Mouse (Mus musculus) spleen, adult 2 months (tissue): ENCODE measurements around the gene Fam171a1. TPM values are rescaled to one million over a fixed set of nuclear protein-coding genes. Genes with fewer than 3 reads are reported as not detected.

Source experiments
- DNase-seq, 2 experiments: peaks; one replicate each; pipeline versions ENCODE4 v3.0.0 to v3.0.0-alpha.2; 2012 to 2021; ENCODE audit warnings: low spot score in 2 of 2, low read depth in 1 of 2
- H3K27ac ChIP-seq: fragments of 200-500 bp; 2 replicates; pipeline ENCODE4 v1.5.1; 2012; ENCODE audit warnings: low read length, inconsistent platforms; ENCODE audit not compliant: insufficient read depth
- H3K27me3 ChIP-seq: fragments of 200-500 bp; 2 replicates; pipeline ENCODE4 v1.6.1; 2012; ENCODE audit warnings: mild to moderate bottlenecking, moderate library complexity, low read length, inconsistent platforms; ENCODE audit not compliant: control insufficient read depth, insufficient read depth
- H3K36me3 ChIP-seq: fragments of 200-500 bp; 2 replicates; pipeline ENCODE4 v1.6.1; 2012; ENCODE audit warnings: mild to moderate bottlenecking, low read length, inconsistent platforms; ENCODE audit not compliant: control insufficient read depth, insufficient read depth
- H3K4me1 ChIP-seq: fragments of 200-500 bp; 2 replicates; pipeline ENCODE4 v1.6.1; 2011; ENCODE audit warnings: inconsistent platforms; ENCODE audit not compliant: control insufficient read depth, insufficient read depth, insufficient read length
- H3K4me3 ChIP-seq: fragments of 200-500 bp; 2 replicates; pipeline ENCODE4 v1.5.1; 2011; ENCODE audit warnings: mild to moderate bottlenecking, inconsistent platforms; ENCODE audit not compliant: insufficient read depth, insufficient read length; ENCODE audit errors: extremely low read depth
- CTCF ChIP-seq: fragments of 200-500 bp; IDR thresholded peaks from 2 replicates; pipeline ENCODE4 v1.5.1; 2011; ENCODE audit warnings: mild to moderate bottlenecking, inconsistent platforms; ENCODE audit not compliant: insufficient read depth, insufficient read length, insufficient replicate concordance; ENCODE audit errors: extremely low read depth
- POLR2A ChIP-seq: fragments of 200-500 bp; IDR thresholded peaks from 2 replicates; pipeline ENCODE4 v1.6.1; 2011; ENCODE audit warnings: low read depth, low read length, inconsistent platforms
- WGBS: fragments of 180-500 bp; shearing (Covaris S2); methylation state at CpG from one replicate; pipeline ENCODE4 v1.1.7; 2018; 5-methylcytosine and 5-hydroxymethylcytosine counted together
- polyA plus RNA-seq: library from polyadenylated mRNA; depleted of rRNA; stranded (reverse); fragments of >200 nt; gene quantifications from 2 replicates; pipeline ENCODE4 v1.2.3, GENCODE M21; 2012

Fam171a1 gene
- polyA plus RNA-seq, 1 experiment: 4.5 TPM

DNA sequence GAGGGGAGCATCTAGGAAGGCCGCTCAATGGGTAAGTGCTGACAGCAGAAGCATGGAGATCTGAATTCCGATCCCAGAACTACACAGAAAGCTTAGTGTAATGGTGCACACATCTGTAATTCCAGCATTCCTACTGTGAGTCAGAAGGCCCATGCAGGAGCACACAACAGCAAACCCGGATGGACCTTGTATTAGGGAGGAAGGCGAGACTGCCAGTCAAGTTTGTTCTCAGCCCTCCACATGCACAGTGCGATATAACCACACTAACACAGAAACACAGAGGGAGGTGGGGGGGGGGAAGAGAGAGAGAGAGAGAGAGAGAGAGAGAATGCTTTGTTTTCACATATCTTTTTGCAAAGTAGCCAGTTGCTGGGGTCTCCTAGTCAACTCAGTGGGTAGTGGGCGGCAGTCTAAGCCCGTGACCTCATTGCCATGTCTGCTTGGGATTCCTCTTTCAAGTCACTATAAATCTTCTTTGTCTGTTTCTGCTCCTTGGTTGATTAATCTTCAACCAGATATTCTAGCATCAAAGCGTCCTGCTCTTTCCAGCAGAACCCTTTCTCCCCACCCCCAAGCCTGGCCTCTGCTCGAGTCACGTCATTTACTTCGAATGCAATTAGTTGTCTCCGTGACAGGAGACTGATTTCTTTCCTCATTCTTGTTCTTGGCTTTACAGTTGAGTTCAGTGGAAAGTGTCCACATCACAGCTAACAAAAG lies 20.7 kb downstream of the Fam171a1 start:
- Histone ChIP-seq H3K36me3 (no peaks in the 10 kb centered on the region), H3K4me1 (no peaks in the 10 kb centered on the region), H3K4me3 (no peak overlapping the region), H3K27me3 (no peaks in the 10 kb centered on the region), H3K27ac (no peak overlapping the region)
- 91% methylated on average over 12 of the region's 12 CpGs for WGBS
- TF ChIP-seq POLR2A: no peak
- no peak for TF ChIP-seq CTCF
- DNase-seq: no peak

DNA sequence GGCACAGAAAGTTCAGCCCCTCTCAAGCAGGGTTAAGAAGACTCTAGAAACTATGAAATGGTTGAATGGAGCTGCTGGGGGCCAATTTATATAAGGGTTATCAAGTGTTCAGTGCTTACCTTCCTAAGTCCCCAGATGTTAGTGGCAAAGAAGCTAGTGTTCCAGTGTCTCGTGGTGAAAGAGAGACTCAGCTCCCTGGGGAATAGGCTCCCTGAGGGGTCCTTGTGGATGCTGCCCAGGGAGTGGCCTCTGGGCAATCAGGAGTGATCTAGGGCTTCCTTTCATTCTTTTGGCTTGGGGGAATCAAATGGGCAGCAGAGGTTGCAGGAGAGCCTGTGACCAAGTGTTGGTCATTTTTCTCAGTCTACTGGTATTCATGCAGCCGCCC lies 21.3 kb downstream of the Fam171a1 start:
- H3K27ac ChIP-seq: no peak overlapping the region
- no peak for TF ChIP-seq CTCF
- no peak for TF ChIP-seq POLR2A
- H3K4me1 ChIP-seq: no peaks in the 10 kb centered on the region
- no peaks in the 10 kb centered on the region for H3K36me3 ChIP-seq
- no peaks in the 10 kb centered on the region for H3K27me3 ChIP-seq
- no peak overlapping the region for H3K4me3 ChIP-seq
- 71% methylated on average over 2 of the region's 2 CpGs for WGBS
- no peak for DNase-seq

DNA sequence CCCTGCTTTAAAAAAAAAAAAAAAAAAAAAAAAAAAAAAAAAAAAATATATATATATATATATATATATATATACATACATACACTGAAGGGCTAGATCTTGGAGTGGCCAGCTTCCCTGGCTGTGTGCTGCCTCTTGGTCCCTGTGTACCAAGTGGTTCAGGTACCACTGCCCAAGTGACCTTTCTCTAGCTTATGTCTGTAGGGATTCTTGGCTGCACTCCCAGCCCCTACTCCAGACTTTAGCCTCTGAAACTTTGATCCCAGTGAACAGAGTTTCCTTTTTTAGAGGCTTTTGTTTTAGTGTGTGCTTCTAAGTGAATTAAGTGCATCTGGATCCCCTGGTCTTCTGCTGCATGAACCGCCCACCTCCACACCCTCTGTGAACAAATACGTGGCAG lies 24.3 kb downstream of the Fam171a1 start:
- H3K27me3 ChIP-seq: no peaks in the 10 kb centered on the region
- WGBS: 81% methylated on average over 2 of the region's 2 CpGs
- no peaks in the 10 kb centered on the region for H3K36me3 ChIP-seq
- H3K4me3 ChIP-seq: no peak overlapping the region
- no peaks in the 10 kb centered on the region for H3K4me1 ChIP-seq
- H3K27ac ChIP-seq: no peak overlapping the region
- TF ChIP-seq POLR2A (no peak), CTCF (no peak)
- DNase-seq: no peak

DNA sequence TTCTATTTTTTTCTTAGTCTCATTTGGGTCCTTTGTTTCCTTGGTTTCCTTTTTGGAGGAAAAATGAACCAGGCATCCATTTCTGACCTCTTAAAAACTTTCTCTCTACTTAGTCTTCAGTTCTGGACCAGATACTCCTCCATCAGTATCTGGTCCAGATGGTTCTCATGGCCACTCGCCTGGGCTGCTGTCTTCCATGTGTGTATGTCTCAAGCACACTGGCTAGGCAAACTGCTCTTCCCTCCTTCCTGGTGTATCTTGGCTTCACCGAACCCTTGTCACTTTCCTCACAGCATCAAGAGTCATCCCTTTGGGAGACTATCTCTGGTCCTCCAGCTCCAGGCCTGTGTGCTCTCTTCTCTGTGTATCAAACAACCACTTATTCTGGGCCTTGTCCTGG lies 25.0 kb downstream of the Fam171a1 start:
- Histone ChIP-seq H3K36me3 (no peaks in the 10 kb centered on the region), H3K4me3 (no peak overlapping the region), H3K4me1 (no peaks in the 10 kb centered on the region), H3K27me3 (no peaks in the 10 kb centered on the region), H3K27ac (no peak overlapping the region)
- 80% methylated on average over 2 of the region's 2 CpGs for WGBS
- no peak for DNase-seq
- no peak for TF ChIP-seq POLR2A
- no peak for TF ChIP-seq CTCF

DNA sequence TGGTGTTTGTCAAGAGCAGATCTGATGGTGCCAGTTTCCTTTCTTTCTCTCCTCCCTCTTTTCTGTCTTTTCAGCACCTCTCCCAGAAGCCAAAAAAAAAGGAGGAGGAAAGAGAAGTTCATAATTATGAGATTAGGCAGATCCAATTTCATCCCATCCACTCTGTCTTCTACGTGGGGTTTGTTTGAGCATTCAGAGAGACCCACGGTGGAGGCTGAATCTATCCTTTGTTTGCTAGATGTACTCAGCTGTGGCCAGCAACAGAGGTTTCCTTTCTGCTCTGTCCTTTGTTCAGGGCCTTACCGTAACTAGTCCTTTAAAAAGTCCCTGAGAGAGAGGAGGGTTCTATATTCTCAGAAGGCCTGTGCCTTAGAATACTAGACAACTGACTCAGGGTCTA lies 25.6 kb downstream of the Fam171a1 start:
- Histone ChIP-seq H3K27ac (no peak overlapping the region), H3K4me3 (no peak overlapping the region), H3K27me3 (no peaks in the 10 kb centered on the region), H3K4me1 (no peaks in the 10 kb centered on the region), H3K36me3 (no peaks in the 10 kb centered on the region)
- TF ChIP-seq POLR2A (no peak), CTCF (no peak)
- WGBS: 86% methylated on average over 3 of the region's 3 CpGs
- no peak for DNase-seq

DNA sequence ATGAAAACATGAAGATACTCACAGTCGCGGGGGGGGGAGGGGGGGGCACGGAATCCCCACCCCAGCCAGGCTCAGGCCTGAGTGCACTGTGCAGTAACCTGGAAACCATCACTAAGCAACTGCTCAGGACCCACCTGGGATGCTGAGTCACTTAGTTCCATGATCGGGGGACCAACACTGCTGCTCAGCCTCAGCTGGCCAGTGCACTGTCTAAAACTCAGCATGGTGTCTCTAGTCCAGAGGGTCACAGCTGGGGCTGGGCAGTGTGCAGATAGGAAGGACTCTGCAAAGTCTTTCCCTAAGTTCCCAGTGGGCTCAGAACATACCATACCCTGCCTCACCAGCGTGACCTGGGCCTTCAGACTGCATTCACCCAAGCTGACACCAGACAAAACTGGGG lies 26.6 kb downstream of the Fam171a1 start:
- TF ChIP-seq CTCF (no peak), POLR2A (no peak)
- Histone ChIP-seq H3K36me3 (no peaks in the 10 kb centered on the region), H3K27me3 (no peaks in the 10 kb centered on the region), H3K4me1 (no peaks in the 10 kb centered on the region), H3K4me3 (no peak overlapping the region), H3K27ac (no peak overlapping the region)
- no peak for DNase-seq
- 69% methylated on average over 5 of the region's 5 CpGs for WGBS

DNA sequence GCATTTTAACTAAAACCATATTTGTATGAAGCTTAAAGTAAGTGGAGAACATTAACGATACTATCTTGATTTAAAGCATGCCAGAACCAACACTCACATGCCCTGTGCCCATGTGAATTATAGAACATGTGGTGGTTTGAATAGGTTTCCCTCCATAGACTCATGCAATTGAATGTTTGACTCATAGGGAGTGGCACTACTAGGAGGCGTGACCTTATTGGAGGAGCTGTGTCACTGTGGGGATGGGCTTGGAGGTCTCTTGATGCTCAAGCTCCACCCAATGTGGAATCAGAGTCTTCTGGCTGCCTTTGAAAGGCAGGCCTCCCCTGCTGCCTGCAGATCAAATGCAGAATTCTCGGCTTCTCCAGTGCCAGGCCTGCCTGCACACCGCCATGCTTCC lies 27.8 kb downstream of the Fam171a1 start:
- DNase-seq: no peak
- Histone ChIP-seq H3K27me3 (no peaks in the 10 kb centered on the region), H3K27ac (no peak overlapping the region), H3K4me3 (no peak overlapping the region), H3K36me3 (no peaks in the 10 kb centered on the region), H3K4me1 (no peaks in the 10 kb centered on the region)
- TF ChIP-seq POLR2A: no peak
- WGBS: 90% methylated on average over 4 of the region's 4 CpGs
